Mouse (Mus musculus) ES-E14 (cell line): ENCODE data around the gene Lypd9.
"Not testable (repeated sequence)": the region's sequence is repeated elsewhere in the genome, so short reads cannot be mapped to it uniquely, and the experiment has no call there.

ENCODE experiments used
- CHD2 ChIP-seq: IDR thresholded peaks from 2 replicates; pipeline ENCODE4 v1.6.1; 2014; ENCODE audit warnings: mild to moderate bottlenecking, low read depth, low read length, inconsistent platforms
- ZC3H11A ChIP-seq: IDR thresholded peaks from 2 replicates; pipeline ENCODE4 v1.6.1; 2012; ENCODE audit warnings: low read depth, mild to moderate bottlenecking, inconsistent platforms, low read length, borderline replicate concordance

DNA sequence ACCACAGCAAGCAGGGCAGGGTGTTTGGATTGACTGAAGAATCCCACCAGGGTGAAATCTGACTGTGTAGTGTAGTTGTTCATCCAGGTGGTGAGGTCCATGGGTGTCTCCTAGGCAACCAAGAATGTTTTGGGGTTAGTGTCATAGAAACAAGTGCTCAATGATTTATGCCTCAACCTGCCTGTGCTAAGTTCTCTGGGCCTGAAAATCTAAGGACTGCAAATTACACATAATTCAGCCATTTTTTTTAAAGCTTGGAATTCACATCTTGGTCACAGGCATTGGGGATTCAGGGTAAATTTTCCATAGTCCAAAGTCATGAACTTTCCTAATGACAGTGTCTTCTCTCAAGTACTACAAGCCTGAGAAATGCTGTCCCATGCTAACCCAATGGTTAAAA, 49.7 kb upstream of the Lypd9 start, which contains the start of gene Olfr331:
- TF ChIP-seq ZC3H11A, CHD2: not testable (repeated sequence)
